Mouse (Mus musculus) mouse embryonic stem cell (cell line): ENCODE data around the gene Zfp609.

Experiments
- in situ Hi-C, 2 experiments: fragments of 300-500 bp; cut with MboI; formaldehyde crosslinking; loops; 1 replicate in 1 of 2; 3 replicates in 1 of 2; pipeline ENCODE4 v1.14.3; 2019 to 2020; ENCODE audit warnings: low sequenced_read_pairs in 2 of 2, low pct_unique_long_range_greater_than_20kb in 1 of 2, mixed read lengths in 1 of 2; ENCODE audit not compliant: unreplicated experiment in 1 of 2

The Zfp609 gene

GRCm38 (mm10) chr9:65823716-65824462 is 3.5 kb downstream of the Zfp609 start:
- in situ Hi-C loops, result no loop called here

GRCm38 (mm10) chr9:65822011-65822410 is 5.4 kb downstream of the Zfp609 start:
- in situ Hi-C loops, result no loop called here

- in situ Hi-C loops, result no loop called here
Observed at GRCm38 (mm10) chr9:65820301-65820700, 7.1 kb downstream of the Zfp609 start.

GRCm38 (mm10) chr9:65818402-65818801 is 9.0 kb downstream of the Zfp609 start:
- in situ Hi-C loops, result no loop called here

GRCm38 (mm10) chr9:65812841-65813240 is 14.5 kb downstream of the Zfp609 start:
- in situ Hi-C loops, result no loop called here

- in situ Hi-C loops, result no loop called here
Observed at GRCm38 (mm10) chr9:65811784-65812183, 15.6 kb downstream of the Zfp609 start.

GRCm38 (mm10) chr9:65807818-65808217 is 19.5 kb downstream of the Zfp609 start:
- in situ Hi-C loops, result no loop called here

- in situ Hi-C loops, result no loop called here
Observed at GRCm38 (mm10) chr9:65807251-65807650, 20.1 kb downstream of the Zfp609 start.

- in situ Hi-C loops, result no loop called here
Observed at GRCm38 (mm10) chr9:65799770-65800169, 27.6 kb downstream of the Zfp609 start.

- in situ Hi-C loops, result no loop called here
Observed at GRCm38 (mm10) chr9:65795651-65796050, 31.7 kb downstream of the Zfp609 start.

- in situ Hi-C loops, result no loop called here
Observed at GRCm38 (mm10) chr9:65794313-65794712, 33.1 kb downstream of the Zfp609 start.

GRCm38 (mm10) chr9:65793506-65793905 is 33.9 kb downstream of the Zfp609 start:
- in situ Hi-C loops, result no loop called here

- in situ Hi-C loops, result no loop called here
Observed at GRCm38 (mm10) chr9:65793086-65793485, 34.3 kb downstream of the Zfp609 start.

GRCm38 (mm10) chr9:65791846-65792245 is 35.5 kb downstream of the Zfp609 start:
- in situ Hi-C loops, result no loop called here

- in situ Hi-C loops, result no loop called here
Observed at GRCm38 (mm10) chr9:65791106-65791505, 36.3 kb downstream of the Zfp609 start.

GRCm38 (mm10) chr9:65789788-65790187 is 37.6 kb downstream of the Zfp609 start:
- in situ Hi-C loops, result no loop called here

GRCm38 (mm10) chr9:65788556-65788955 is 38.8 kb downstream of the Zfp609 start:
- in situ Hi-C loops, result no loop called here

- in situ Hi-C loops, result no loop called here
Observed at GRCm38 (mm10) chr9:65787829-65788344, 39.5 kb downstream of the Zfp609 start.

- in situ Hi-C loops, result no loop called here
Observed at GRCm38 (mm10) chr9:65786885-65787787, 40.2 kb downstream of the Zfp609 start.
